In the genomic region with DNA sequence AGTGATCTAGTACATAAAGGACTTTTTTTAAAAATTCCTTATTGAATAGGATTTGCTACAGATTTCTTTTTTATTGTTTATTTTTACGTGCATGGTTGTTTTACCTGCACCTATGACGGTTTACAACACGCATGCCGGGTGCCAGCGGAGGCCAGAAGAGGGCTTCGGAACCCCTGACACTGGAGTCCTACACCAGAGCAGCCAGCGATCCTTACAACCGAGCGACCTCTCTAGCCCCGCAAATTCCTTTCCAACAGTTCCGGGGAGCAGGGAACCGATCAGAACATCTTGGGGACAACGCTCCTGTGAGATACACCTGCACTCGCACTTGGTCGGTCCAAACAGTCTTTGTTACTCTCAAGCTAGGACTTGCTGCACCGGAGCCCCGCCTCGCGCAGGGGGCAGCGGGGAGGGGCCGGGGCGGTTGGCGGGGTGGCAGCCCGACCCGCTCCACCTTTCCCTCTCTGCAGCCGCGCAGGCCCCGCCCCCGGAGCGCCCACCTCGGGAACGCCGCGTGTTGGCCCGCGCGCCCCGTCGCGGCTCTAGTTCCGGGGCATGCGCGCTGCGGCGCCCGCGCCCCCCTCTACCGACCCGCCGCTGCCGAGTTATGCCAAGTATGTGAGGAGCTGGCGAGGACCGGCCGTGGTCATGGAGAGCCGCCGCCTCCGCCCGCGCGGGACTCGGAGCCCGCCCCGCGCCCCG, we compare ENCODE assay signal across 8 mouse cellular contexts. TPM values are rescaled to one million over a fixed set of nuclear protein-coding genes. Genes with fewer than 3 reads are reported as not detected.
A peak's percentile ranks its signal among the peaks of the same experiment; 100 is the strongest.
DNase-seq lines count a peak whose midpoint lies in the region; ATAC-seq and TF ChIP-seq lines count a peak whose summit lies in the region.

Gene Syde2 (plus strand): TSS at position 603 of the 702 bp plus-strand sequence.

- in situ Hi-C loops in ES-E14 (cut with MboI; ENCODE audit: low sequenced_read_pairs in 2 of 2, unreplicated experiment in 2 of 2), result no loop called here

- H3K4me3 ChIP-seq in ES-E14 (ENCODE audit: insufficient read depth in 1 of 2, low read depth in 1 of 2, low read length in 2 of 2, poor library complexity in 1 of 2, severe bottlenecking in 1 of 2), result peak within 1 kb of the TSS; percentile 65 to 91
- peak within 1 kb of the TSS; percentile 70 for H3K4me3 ChIP-seq in brown adipose tissue, adult 24 weeks (ENCODE audit: insufficient read depth, low read depth, low read length)
- peak within 1 kb of the TSS; percentile 73 for H3K4me3 ChIP-seq in hindbrain, embryonic 12.5 days
- H3K4me3 ChIP-seq in lung, postnatal 0 days (ENCODE audit: low read depth, low read length), result peak within 1 kb of the TSS; percentile 69

- H3K4me1 ChIP-seq in ES-E14 (ENCODE audit: control insufficient read depth in 2 of 2, insufficient read depth in 2 of 2, low read length in 2 of 2, poor library complexity in 1 of 2), result peaks cover 5 to 6% of the 10 kb centered on the region in 2 experiments; a peak in 3 of 4 replicates
- H3K4me1 ChIP-seq in brown adipose tissue, adult 24 weeks (ENCODE audit: control insufficient read depth, insufficient read depth, insufficient read length, low read length), result no peaks in the 10 kb centered on the region; the same call in 1 of the 2 replicates
- H3K4me1 ChIP-seq in hindbrain, embryonic 12.5 days, result peaks cover 13% of the 10 kb centered on the region
- H3K4me1 ChIP-seq in lung, postnatal 0 days (ENCODE audit: insufficient read depth, low read depth, low read length), result peaks cover 3% of the 10 kb centered on the region; the same call in 1 of the 2 replicates

- peak within 1 kb of the TSS; percentile 48 for H3K27ac ChIP-seq in ES-E14 (ENCODE audit: insufficient read depth, low read depth, low read length, poor library complexity, severe bottlenecking)
- peak within 1 kb of the TSS; percentile 15 for H3K27ac ChIP-seq in brown adipose tissue, adult 24 weeks (replicated peaks; ENCODE audit: low read depth, low read length)
- peak within 1 kb of the TSS; percentile 71 for H3K27ac ChIP-seq in hindbrain, embryonic 12.5 days
- H3K27ac ChIP-seq in lung, postnatal 0 days (ENCODE audit: low read length), result peak within 1 kb of the TSS; percentile 98

- peak within 1 kb of the TSS; percentile 87 for H3K9ac ChIP-seq in ES-E14 (ENCODE audit: insufficient read depth, low read depth, low read length, poor library complexity, severe bottlenecking)
- peak within 1 kb of the TSS; percentile 71 for H3K9ac ChIP-seq in hindbrain, embryonic 12.5 days
- peak within 1 kb of the TSS; percentile 66 for H3K9ac ChIP-seq in lung, postnatal 0 days (replicated peaks; ENCODE audit: low read depth)

- TF ChIP-seq CTCF in lung, postnatal 0 days (IDR thresholded peaks at IDR 0.05), result no peak

- peak; percentile 75 for DNase-seq in ES-E14 (ENCODE audit: low read depth, low spot score)
- peak; percentile 20 to 25 for DNase-seq in frontal cortex, postnatal 25 days (ENCODE audit: low spot score in 2 of 2)
- peak; percentile 42 to 73 for DNase-seq in layer of hippocampus, postnatal 14 days (ENCODE audit: low spot score in 2 of 2)
- DNase-seq in lung, postnatal 0 days (ENCODE audit: low spot score), result peak; percentile 93
- peak; percentile 80 for DNase-seq in retina, embryonic 14.5 days (ENCODE audit: low spot score)
- DNase-seq in urinary bladder, postnatal 25 days (ENCODE audit: low spot score), result peak; percentile 82

- no peak for TF ChIP-seq EP300 in lung, postnatal 0 days (IDR thresholded peaks at IDR 0.05)

- peaks cover 32% of the 10 kb centered on the region for H3K27me3 ChIP-seq in hindbrain, embryonic 12.5 days
- H3K27me3 ChIP-seq in lung, postnatal 0 days (replicated peaks; ENCODE audit: insufficient read depth, low read length), result no peaks in the 10 kb centered on the region

- WGBS in hindbrain, embryonic 12.5 days, result under 1% methylated on average over 65 of the region's 65 CpGs
- 1% methylated on average over 53 of the region's 65 CpGs for WGBS in lung, postnatal 0 days

- H3K9me3 ChIP-seq in ES-E14 (ENCODE audit: control insufficient read depth, insufficient read depth, low read depth, low read length), result no peaks in the 10 kb centered on the region
- H3K9me3 ChIP-seq in hindbrain, embryonic 12.5 days (replicated peaks), result no peaks in the 10 kb centered on the region
- no peaks in the 10 kb centered on the region for H3K9me3 ChIP-seq in lung, postnatal 0 days (ENCODE audit: low read length)

- H3K36me3 ChIP-seq in ES-E14 (ENCODE audit: control insufficient read depth, insufficient read depth, low read length, poor library complexity, severe bottlenecking), result no peaks in the 10 kb centered on the region
- no peaks in the 10 kb centered on the region for H3K36me3 ChIP-seq in hindbrain, embryonic 12.5 days
- no peaks in the 10 kb centered on the region for H3K36me3 ChIP-seq in lung, postnatal 0 days (ENCODE audit: insufficient read depth, low read length)

- peak within 1 kb of the TSS; percentile 86 for H3K4me2 ChIP-seq in hindbrain, embryonic 12.5 days (replicated peaks)
- H3K4me2 ChIP-seq in lung, postnatal 0 days (replicated peaks; ENCODE audit: low read depth, low read length), result peak within 1 kb of the TSS; percentile 85

- peak; percentile 89 for ATAC-seq in hindbrain, embryonic 12.5 days (ENCODE audit: low FRiP score)
- peak; percentile 82 for ATAC-seq in lung, postnatal 0 days

TF ChIP-seq in ES-E14, 5 proteins besides CTCF, POLR2A, EP300 and RAD21:
- TF ChIP-seq MAFK (IDR thresholded peaks at IDR 0.05; ENCODE audit: insufficient read depth, low read depth, low read length), result no peak
- no peak for TF ChIP-seq ZNF384 (IDR thresholded peaks at IDR 0.05; ENCODE audit: low read depth, low read length)
- no peak for TF ChIP-seq CHD2 (IDR thresholded peaks at IDR 0.05; ENCODE audit: low read depth, low read length)
- TF ChIP-seq HCFC1 (IDR thresholded peaks at IDR 0.05; ENCODE audit: borderline replicate concordance, insufficient read depth, low read length), result no peak
- no peak for TF ChIP-seq ZC3H11A (IDR thresholded peaks at IDR 0.05; ENCODE audit: borderline replicate concordance, low read depth, low read length)

RNA-seq across cellular contexts. Expression of gene Syde2, which starts in this region (rescaled TPM):
- total RNA-seq in ES-E14 (2012; rRNA removed), result 17.3 and 19.9 TPM in 2 replicates
- polyA plus RNA-seq in brown adipose tissue, adult 24 weeks (2012; ENCODE audit: insufficient read depth, insufficient read length, missing spikeins), result 4.4 and 4.5 TPM in 2 replicates
- polyA plus RNA-seq in hindbrain, embryonic 12.5 days (2016; fragmentation: Nextera tagmentation; extraction: Ambion mirVana), result 1.4 and 2.0 TPM in 2 replicates
- total RNA-seq in layer of hippocampus, postnatal 14 days (2021), result 1 to 10 TPM; 4.4 to 5.0 TPM
- polyA plus RNA-seq in lung, postnatal 0 days (2015; fragmentation: Nextera tagmentation; extraction: Ambion mirVana), result 2.6 and 3.1 TPM in 2 replicates

Comparison
In these comparisons a context has a peak if more than half of its experiments do, and no peak if none do; other contexts are left out.
1. Peak in every context shown above with its lines: DNase-seq, ATAC-seq, H3K4me3 ChIP-seq and H3K27ac ChIP-seq.
2. DNase-seq: peak in every context shown above with its lines; median percentile 93 in lung, postnatal 0 days; 82 in urinary bladder, postnatal 25 days; 80 in retina, embryonic 14.5 days; 75 in ES-E14; 58 in layer of hippocampus, postnatal 14 days; 22 in frontal cortex, postnatal 25 days.
3. H3K27ac ChIP-seq: peak in every context shown above with its lines; median percentile 98 in lung, postnatal 0 days; 71 in hindbrain, embryonic 12.5 days; 48 in ES-E14; 15 in brown adipose tissue, adult 24 weeks.